Mouse (Mus musculus) kidney, embryonic 16.5 days (tissue): ENCODE measurements at regions not wholly inside any gene's neighbourhood (a gene's known extent, or its start where the extent isn't known, plus 50 kb on each side); places are given as distances from the start of the nearest gene placed in this dataset.

Source experiments
- ATAC-seq: fragments of 200-750 bp; cut with Nextera tagmentation; 2 replicates; pipeline ENCODE4 v1.8.0; 2017; ENCODE audit warnings: moderate TSS enrichment; ENCODE audit not compliant: low FRiP score, low TSS enrichment
- H3K27ac ChIP-seq: fragments of 300-500 bp; sonication (generic); 2 replicates; pipeline ENCODE4 v1.5.1; 2014; ENCODE audit warnings: low read length
- H3K27me3 ChIP-seq: fragments of 300-500 bp; sonication (generic); 2 replicates; pipeline ENCODE4 v1.6.1; 2014; ENCODE audit warnings: low read length, control low read depth, mixed read lengths; ENCODE audit not compliant: insufficient read depth
- H3K36me3 ChIP-seq: fragments of 300-500 bp; sonication (generic); 2 replicates; pipeline ENCODE4 v1.6.1; 2014; ENCODE audit warnings: low read length, control low read depth, mixed read lengths; ENCODE audit not compliant: insufficient read depth
- H3K4me1 ChIP-seq: fragments of 300-500 bp; sonication (generic); 2 replicates; pipeline ENCODE4 v1.6.1; 2014; ENCODE audit warnings: low read length, control low read depth, mixed read lengths; ENCODE audit not compliant: insufficient read depth
- H3K4me2 ChIP-seq: fragments of 300-500 bp; sonication (generic); replicated peaks from 2 replicates; pipeline ENCODE4 v1.6.1; 2014; ENCODE audit warnings: low read depth, low read length
- H3K4me3 ChIP-seq: fragments of 300-500 bp; sonication (generic); 2 replicates; pipeline ENCODE4 v1.5.1; 2014; ENCODE audit warnings: mild to moderate bottlenecking, low read length
- H3K9ac ChIP-seq: fragments of 300-500 bp; sonication (generic); replicated peaks from 2 replicates; pipeline ENCODE4 v1.6.1; 2014; ENCODE audit warnings: low read length
- H3K9me3 ChIP-seq: fragments of 300-500 bp; sonication (generic); 2 replicates; pipeline ENCODE4 v1.6.1; 2016; ENCODE audit warnings: low read length, control low read depth
- WGBS: fragments of 180-500 bp; shearing (Covaris S2); extraction: QIAGEN DNeasy Blood & Tissue Kit; methylation state at CpG from one replicate; pipeline ENCODE4 v1.1.7; 2014; 5-methylcytosine and 5-hydroxymethylcytosine counted together

DNA sequence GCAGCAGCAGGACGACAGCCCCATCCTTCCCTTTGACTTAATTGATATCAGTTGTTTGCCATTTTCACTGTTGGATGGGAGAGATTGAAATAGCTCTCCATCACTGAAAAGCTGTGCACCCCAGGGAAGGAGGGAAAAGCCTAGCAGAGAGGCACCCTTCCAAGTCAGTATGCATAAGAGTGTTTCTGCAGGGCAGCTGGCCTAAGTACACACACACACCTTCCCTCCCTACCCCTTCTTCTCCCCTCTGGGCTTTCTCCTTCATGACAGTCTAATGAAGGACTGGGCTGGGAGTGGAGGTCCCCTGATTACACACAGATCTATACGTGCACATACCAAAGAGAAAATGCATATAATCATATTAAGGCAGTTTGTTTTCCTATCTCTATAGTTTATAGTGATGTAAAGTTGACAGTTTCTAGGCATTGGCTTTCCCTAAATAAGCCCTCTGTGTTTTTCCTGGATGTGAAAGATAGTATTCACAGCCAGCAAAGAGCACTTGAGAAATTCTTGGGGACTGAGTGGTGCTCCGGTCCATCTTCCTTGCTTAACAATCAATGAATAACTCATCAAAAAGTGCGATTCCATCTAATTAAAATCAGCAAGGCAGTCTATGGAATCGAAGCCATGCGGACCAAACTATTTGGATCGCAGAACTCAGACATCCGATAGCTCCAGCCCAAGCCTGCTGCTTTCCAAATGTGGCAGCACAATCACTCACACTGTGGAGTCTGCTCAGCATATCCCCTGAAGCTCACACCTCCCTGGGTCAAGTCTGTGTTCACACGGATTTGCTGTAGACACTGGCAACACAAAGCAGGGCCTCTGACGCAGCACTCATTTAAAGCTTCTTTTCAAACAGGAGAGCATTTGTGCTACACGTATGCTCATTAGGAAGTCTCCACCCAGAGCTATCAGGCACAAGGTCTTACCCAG is 224.9 kb upstream of the Sfrp2 start:
- Histone ChIP-seq H3K9ac (no peak overlapping the region), H3K27me3 (peaks cover 4% of the 10 kb centered on the region; the same call in 1 of the 2 replicates), H3K27ac (no peak overlapping the region), H3K4me2 (no peak overlapping the region), H3K4me3 (no peak overlapping the region), H3K36me3 (no peaks in the 10 kb centered on the region), H3K4me1 (no peaks in the 10 kb centered on the region), H3K9me3 (no peaks in the 10 kb centered on the region)
- WGBS: 58% methylated on average over 11 of the region's 11 CpGs
- no peak for ATAC-seq

DNA sequence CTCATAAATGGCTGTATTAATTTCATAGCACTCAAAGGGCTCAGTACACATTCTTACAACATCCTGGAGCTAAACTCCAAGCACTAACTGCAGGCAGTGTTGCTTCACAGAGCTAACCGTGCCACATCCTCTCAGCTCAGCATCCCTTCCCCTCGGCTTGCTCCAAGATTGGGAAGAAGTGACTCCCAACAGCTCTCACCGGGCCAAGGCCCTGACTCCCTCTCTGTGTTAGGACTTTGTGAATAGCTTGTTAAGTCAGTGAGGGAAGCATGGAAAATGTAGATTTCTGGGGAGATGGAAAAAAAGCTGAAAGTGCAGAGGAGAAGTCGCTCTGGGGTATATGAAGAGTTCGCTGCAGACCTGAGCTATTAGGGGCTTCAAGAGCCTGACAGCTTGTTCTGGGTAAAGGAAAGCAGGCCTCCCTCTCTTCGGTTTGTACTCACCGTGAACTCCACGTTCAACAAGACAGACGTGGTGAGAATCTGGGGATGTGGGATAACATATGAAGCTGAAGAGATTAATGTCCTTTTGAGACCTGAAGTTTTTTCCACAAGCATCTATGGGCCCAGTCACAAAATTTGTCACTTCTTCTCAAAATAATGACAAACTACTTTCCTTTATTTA is 213.5 kb upstream of the Sfrp2 start:
- 81% methylated on average over 9 of the region's 9 CpGs for WGBS
- no peak for ATAC-seq
- Histone ChIP-seq H3K4me3 (no peak overlapping the region), H3K9me3 (no peaks in the 10 kb centered on the region), H3K4me1 (no peaks in the 10 kb centered on the region), H3K9ac (no peak overlapping the region), H3K4me2 (no peak overlapping the region), H3K36me3 (no peaks in the 10 kb centered on the region), H3K27me3 (no peaks in the 10 kb centered on the region), H3K27ac (no peak overlapping the region)

DNA sequence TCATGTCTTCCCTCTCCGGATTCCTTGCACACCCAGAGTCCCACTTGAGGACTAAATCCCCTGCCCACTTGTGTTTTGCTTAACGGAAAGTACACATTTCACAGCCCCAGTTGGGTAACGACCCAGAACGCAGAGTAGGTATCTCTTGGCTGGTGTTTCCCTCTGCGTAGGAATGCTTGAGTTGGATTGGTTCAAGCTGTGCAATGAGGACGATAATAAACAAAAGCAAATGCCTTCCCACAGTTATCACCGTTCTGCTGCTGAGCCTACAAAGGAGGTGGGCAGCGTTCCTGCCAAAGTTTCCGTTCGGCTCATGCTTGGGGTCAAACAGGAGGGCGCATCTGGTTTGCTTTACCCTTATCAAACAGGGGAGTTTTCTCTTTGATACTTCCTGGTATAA is 212.3 kb upstream of the Sfrp2 start:
- Histone ChIP-seq H3K4me1 (no peaks in the 10 kb centered on the region), H3K27ac (no peak overlapping the region), H3K4me3 (no peak overlapping the region), H3K36me3 (no peaks in the 10 kb centered on the region), H3K9ac (no peak overlapping the region), H3K9me3 (no peaks in the 10 kb centered on the region), H3K4me2 (no peak overlapping the region), H3K27me3 (no peaks in the 10 kb centered on the region)
- 49% methylated on average over 11 of the region's 11 CpGs for WGBS
- ATAC-seq: peak; percentile 60; the same call in 1 of the 2 replicates

DNA sequence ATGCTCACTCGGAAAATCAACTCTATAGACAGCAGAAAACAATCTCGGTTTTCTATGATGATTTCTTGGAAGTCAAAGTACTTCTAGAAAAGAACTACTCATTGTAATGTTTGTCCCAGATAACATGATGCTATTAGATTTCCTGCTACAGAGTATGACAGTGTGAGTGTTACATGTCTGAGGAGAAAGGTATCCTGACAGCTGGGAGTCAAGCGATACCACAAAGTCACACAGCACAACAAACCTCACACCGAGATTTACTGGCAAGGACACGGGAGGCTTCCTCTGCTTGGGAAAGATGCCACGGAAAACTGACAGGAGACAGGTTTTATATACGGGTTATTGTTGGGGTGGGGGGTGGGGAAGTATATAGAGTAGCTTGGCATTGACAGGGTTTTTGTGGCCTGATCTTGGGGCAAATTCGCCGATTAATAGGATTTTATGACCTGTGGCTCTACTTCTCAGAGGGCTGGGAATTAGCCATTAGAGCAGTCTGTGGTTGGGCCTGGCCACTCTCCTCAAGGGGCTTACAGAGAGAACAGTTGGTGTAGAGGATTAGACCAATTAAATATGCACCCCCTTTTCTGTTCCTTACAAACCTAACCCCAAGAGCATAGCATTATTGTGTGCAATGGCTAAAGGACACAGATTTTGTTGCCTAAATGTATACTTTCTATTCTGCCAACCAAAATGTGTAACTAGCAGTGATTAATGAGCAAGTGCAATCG is 209.2 kb upstream of the Sfrp2 start:
- Histone ChIP-seq H3K9ac (no peak overlapping the region), H3K9me3 (no peaks in the 10 kb centered on the region), H3K27ac (no peak overlapping the region), H3K27me3 (no peaks in the 10 kb centered on the region), H3K4me2 (no peak overlapping the region), H3K36me3 (no peaks in the 10 kb centered on the region), H3K4me3 (no peak overlapping the region), H3K4me1 (no peaks in the 10 kb centered on the region)
- 43% methylated on average over 10 of the region's 10 CpGs for WGBS
- no peak for ATAC-seq

DNA sequence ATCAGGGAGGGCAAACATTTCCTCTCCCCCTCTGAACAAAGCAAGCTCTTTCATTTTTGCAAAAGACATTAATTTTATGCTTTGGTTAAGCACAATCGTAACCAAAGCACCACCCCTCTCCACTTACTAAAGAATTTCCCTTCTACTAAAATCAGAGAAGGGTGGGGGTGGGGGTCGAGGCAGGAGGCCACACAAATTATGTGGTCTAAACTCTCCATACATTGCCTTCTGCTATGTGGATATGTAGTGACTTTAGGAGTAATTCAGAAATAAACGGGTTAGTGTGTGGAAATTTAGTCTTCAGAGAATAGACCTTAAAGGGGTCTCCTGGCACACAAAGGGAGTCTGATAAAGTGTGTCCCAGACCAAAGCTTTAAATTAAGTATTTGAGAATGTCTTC is 204.1 kb upstream of the Sfrp2 start:
- no peak overlapping the region for H3K27ac ChIP-seq
- no peak overlapping the region for H3K4me3 ChIP-seq
- no peak overlapping the region for H3K4me2 ChIP-seq
- ATAC-seq: peak; percentile 31; the same call in 1 of the 2 replicates
- 28% methylated on average over 3 of the region's 3 CpGs for WGBS
- H3K36me3 ChIP-seq: no peaks in the 10 kb centered on the region
- H3K27me3 ChIP-seq: no peaks in the 10 kb centered on the region
- H3K4me1 ChIP-seq: no peaks in the 10 kb centered on the region
- no peak overlapping the region for H3K9ac ChIP-seq
- no peaks in the 10 kb centered on the region for H3K9me3 ChIP-seq

DNA sequence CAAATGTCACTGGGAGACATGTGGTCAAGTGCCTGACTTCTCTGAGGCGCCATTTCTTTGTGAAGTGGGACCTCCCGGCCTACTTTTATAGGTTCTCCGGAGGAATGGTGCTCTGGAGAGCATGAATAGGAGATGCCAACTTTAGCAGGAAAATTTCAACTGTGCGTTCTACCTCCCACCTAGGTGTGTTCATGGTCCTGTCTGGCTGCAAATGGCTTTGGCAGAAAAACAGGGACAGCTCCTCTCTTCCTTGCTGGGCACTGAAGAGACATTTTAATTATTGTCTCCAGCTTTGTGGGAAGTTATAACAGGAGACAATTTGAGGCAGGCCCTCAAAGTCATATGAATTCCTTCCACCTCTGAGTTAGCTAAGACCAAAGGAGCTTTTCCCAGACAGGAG is 190.6 kb upstream of the Sfrp2 start:
- Histone ChIP-seq H3K9me3 (no peaks in the 10 kb centered on the region), H3K36me3 (no peaks in the 10 kb centered on the region), H3K9ac (no peak overlapping the region), H3K27ac (no peak overlapping the region), H3K4me3 (no peak overlapping the region), H3K4me1 (no peaks in the 10 kb centered on the region), H3K27me3 (no peaks in the 10 kb centered on the region), H3K4me2 (no peak overlapping the region)
- ATAC-seq: no peak
- 80% methylated on average over 4 of the region's 4 CpGs for WGBS

DNA sequence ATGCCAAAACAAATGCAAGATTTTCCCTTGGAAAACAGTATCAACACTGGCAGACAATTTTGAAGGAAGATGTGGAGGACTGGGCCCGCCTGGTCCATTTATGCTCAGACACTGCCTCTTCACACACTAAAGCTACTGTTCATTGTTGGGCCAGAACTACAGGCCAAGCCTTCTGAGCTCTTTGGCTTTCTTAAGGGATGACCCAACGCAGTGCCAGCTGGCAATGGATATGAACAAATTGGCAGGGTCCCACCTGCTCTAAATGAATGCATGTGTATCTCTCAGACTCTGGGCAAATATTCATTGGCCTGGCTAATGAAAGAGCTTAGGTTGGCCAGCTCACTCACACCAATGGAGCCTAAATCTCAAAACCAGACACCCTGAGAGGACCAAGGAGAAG is 190.0 kb upstream of the Sfrp2 start:
- Histone ChIP-seq H3K9ac (no peak overlapping the region), H3K4me1 (no peaks in the 10 kb centered on the region), H3K36me3 (no peaks in the 10 kb centered on the region), H3K27ac (no peak overlapping the region), H3K4me2 (no peak overlapping the region), H3K4me3 (no peak overlapping the region), H3K9me3 (no peaks in the 10 kb centered on the region), H3K27me3 (no peaks in the 10 kb centered on the region)
- 91% methylated on average over 2 of the region's 2 CpGs for WGBS
- ATAC-seq: no peak

DNA sequence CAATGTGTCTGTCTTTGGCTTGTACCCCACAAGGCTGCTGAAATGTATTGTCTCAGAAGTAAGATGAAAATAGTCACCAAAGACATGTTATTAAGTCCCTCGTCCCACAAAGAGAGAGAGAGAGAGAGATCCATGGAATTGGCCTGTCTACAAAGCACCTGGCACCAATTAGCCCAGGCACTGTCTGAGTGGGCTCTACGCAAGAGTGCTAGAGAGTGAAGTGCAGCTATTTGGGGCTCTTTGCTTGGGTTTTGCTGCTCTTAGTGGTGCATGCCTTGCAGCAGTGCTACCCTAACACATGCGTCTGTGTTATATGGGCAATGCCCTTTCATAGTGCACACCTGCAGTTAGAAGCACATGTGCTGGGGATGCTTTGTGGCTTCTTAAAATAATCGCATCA is 185.4 kb upstream of the Sfrp2 start:
- WGBS: 71% methylated on average over 4 of the region's 4 CpGs
- no peak for ATAC-seq
- Histone ChIP-seq H3K4me3 (no peak overlapping the region), H3K4me2 (no peak overlapping the region), H3K27me3 (no peaks in the 10 kb centered on the region), H3K9ac (no peak overlapping the region), H3K9me3 (0 out of 2 replicates have a peak, but pooled peaks cover 2% of the 10 kb centered on the region), H3K27ac (no peak overlapping the region), H3K36me3 (no peaks in the 10 kb centered on the region), H3K4me1 (no peaks in the 10 kb centered on the region)

DNA sequence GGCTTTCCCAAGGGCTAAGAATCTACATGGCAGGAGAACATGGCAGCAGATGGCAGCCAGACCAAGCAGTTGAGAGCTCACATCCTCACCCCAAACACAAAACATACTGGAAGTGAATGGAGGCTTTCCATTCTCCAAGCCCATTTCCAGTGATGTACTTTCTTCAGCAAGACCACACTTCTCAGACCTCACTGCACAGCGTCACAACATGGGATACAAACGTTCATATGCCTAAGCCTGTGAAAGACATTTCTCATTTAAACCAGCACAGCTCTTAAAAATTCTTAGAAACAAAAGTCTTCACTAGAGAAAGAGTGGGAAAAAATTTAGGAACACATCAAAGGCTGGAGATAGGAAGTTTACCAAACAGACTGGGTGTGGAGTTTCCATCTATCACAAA is 183.9 kb upstream of the Sfrp2 start:
- Histone ChIP-seq H3K4me2 (no peak overlapping the region), H3K9ac (no peak overlapping the region), H3K9me3 (0 out of 2 replicates have a peak, but pooled peaks cover 3% of the 10 kb centered on the region), H3K4me3 (no peak overlapping the region), H3K27me3 (no peaks in the 10 kb centered on the region), H3K36me3 (no peaks in the 10 kb centered on the region), H3K4me1 (no peaks in the 10 kb centered on the region), H3K27ac (no peak overlapping the region)
- 86% methylated on average over 2 of the region's 2 CpGs for WGBS
- no peak for ATAC-seq
